In the genomic region with DNA sequence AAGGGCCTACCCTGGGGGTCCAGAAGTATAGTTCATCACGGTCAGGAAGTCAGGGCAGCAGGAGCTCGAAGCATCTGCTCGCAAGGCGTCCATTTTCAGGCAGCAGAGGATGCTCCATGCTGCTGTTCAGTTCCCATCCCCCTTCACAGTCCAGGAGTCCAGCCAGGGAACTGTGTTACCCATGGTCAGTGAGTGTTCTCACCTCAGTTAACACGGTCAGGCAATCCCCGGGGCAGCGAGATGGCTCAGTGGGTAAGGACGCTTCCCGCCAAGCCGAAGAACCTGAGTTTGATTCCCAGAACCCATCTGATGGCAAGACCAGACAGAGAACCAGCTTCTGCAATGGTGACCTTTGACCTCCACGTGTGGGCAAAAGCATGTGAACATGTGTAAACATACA, we compare ENCODE assay signal across 40 mouse cellular contexts. TPM values are rescaled to one million over a fixed set of nuclear protein-coding genes. Genes with fewer than 3 reads are reported as not detected.
"Had no signal": no experiment of that assay in that cellular context is flagged by ENCODE, and none has a peak within 500 bp of the region (broad histone marks: within the 10 kb centered on the region; RNA-seq: fewer than 3 reads in every experiment).

No protein-coding gene starts in this region.

- H3K9ac ChIP-seq: forebrain, embryonic 15.5 days; forebrain, postnatal 0 days; heart, embryonic 13.5 days; heart, embryonic 15.5 days; hindbrain, embryonic 13.5 days; hindbrain, embryonic 15.5 days; limb, embryonic 13.5 days; limb, embryonic 15.5 days; liver, embryonic 13.5 days; liver, embryonic 15.5 days had no signal

- H3K4me2 ChIP-seq: forebrain, embryonic 15.5 days; heart, embryonic 11.5 days; heart, embryonic 13.5 days; heart, embryonic 15.5 days; hindbrain, embryonic 13.5 days; hindbrain, embryonic 15.5 days; limb, embryonic 13.5 days; limb, embryonic 15.5 days; liver, embryonic 11.5 days; liver, embryonic 13.5 days; liver, embryonic 15.5 days had no signal

- H3K27ac ChIP-seq: forebrain, embryonic 15.5 days; heart, adult 2 months; heart, embryonic 13.5 days; heart, embryonic 15.5 days; hindbrain, embryonic 13.5 days; hindbrain, embryonic 15.5 days; hindbrain, postnatal 0 days; kidney, postnatal 0 days; limb, embryonic 13.5 days; limb, embryonic 15.5 days; liver, embryonic 13.5 days; liver, embryonic 15.5 days had no signal

- H3K27me3 ChIP-seq: forebrain, embryonic 15.5 days; heart, embryonic 13.5 days; heart, embryonic 15.5 days; hindbrain, embryonic 13.5 days; hindbrain, embryonic 15.5 days; limb, embryonic 13.5 days; limb, embryonic 15.5 days; liver, embryonic 13.5 days; liver, embryonic 15.5 days had no signal

- DNase-seq: forebrain, postnatal 0 days; gastrocnemius, postnatal 14 days; gastrocnemius, postnatal 36 days; heart, adult 2 months; heart, postnatal 14 days; heart, postnatal 36 days; kidney, adult 11 months; layer of hippocampus, adult 9-11 months; layer of hippocampus, postnatal 36 days; left cerebral cortex, postnatal 4 days; liver, embryonic 13.5 days had no signal

- H3K9me3 ChIP-seq: forebrain, embryonic 15.5 days; heart, embryonic 13.5 days; heart, embryonic 15.5 days; hindbrain, embryonic 15.5 days; limb, embryonic 13.5 days; limb, embryonic 15.5 days; liver, embryonic 13.5 days; liver, embryonic 15.5 days had no signal

- H3K4me3 ChIP-seq: forebrain, embryonic 15.5 days; heart, adult 2 months; heart, embryonic 13.5 days; heart, embryonic 15.5 days; hindbrain, embryonic 13.5 days; hindbrain, embryonic 15.5 days; limb, embryonic 13.5 days; limb, embryonic 15.5 days; liver, embryonic 13.5 days; liver, embryonic 15.5 days had no signal

- H3K36me3 ChIP-seq: forebrain, embryonic 15.5 days; heart, embryonic 13.5 days; heart, embryonic 15.5 days; hindbrain, embryonic 13.5 days; hindbrain, embryonic 15.5 days; limb, embryonic 13.5 days; limb, embryonic 15.5 days; liver, embryonic 13.5 days; liver, embryonic 15.5 days had no signal

- ATAC-seq: forebrain, embryonic 15.5 days; forebrain, postnatal 0 days; hindbrain, postnatal 0 days; intestine, embryonic 16.5 days had no signal

- H3K4me1 ChIP-seq: forebrain, embryonic 15.5 days; heart, embryonic 15.5 days; hindbrain, embryonic 13.5 days; hindbrain, embryonic 15.5 days; limb, embryonic 13.5 days; limb, embryonic 15.5 days; liver, embryonic 13.5 days; liver, embryonic 15.5 days had no signal

RNA-seq across cellular contexts. Expression of a gene that starts 20.0 kb away (rescaled TPM):
- total RNA-seq: forebrain, postnatal 0 days; gastrocnemius, adult 18-20 months; gastrocnemius, adult 8-10 months; gastrocnemius, postnatal 14 days; gastrocnemius, postnatal 36 days; heart, adult 2 months; heart, postnatal 14 days; heart, postnatal 36 days; hematopoietic stem cell, adult 5-6 weeks; hindbrain, postnatal 0 days; layer of hippocampus, adult 18-20 months; layer of hippocampus, adult 8-10 months; layer of hippocampus, postnatal 14 days; layer of hippocampus, postnatal 36 days; left cerebral cortex, adult 18-20 months; left cerebral cortex, adult 8-10 months; left cerebral cortex, postnatal 10 days; left cerebral cortex, postnatal 25 days; left cerebral cortex, postnatal 4 days had no signal
- polyA plus RNA-seq: forebrain, embryonic 15.5 days; forebrain, postnatal 0 days; gonadal fat pad, adult 2 months; heart, adult 2 months; heart, embryonic 15.5 days; heart, postnatal 0 days; hindbrain, embryonic 11.5 days; hindbrain, embryonic 13.5 days; hindbrain, postnatal 0 days; limb, embryonic 11.5 days; limb, embryonic 13.5 days; limb, embryonic 15.5 days had no signal

RNA-seq across cellular contexts. Expression of a gene that starts 46.2 kb away (rescaled TPM):
- total RNA-seq: forebrain, postnatal 0 days; gastrocnemius, adult 18-20 months; gastrocnemius, adult 8-10 months; gastrocnemius, postnatal 14 days; gastrocnemius, postnatal 36 days; heart, adult 2 months; heart, postnatal 14 days; heart, postnatal 36 days; hematopoietic stem cell, adult 5-6 weeks; hindbrain, postnatal 0 days; layer of hippocampus, adult 18-20 months; layer of hippocampus, adult 8-10 months; layer of hippocampus, postnatal 14 days; layer of hippocampus, postnatal 36 days; left cerebral cortex, adult 18-20 months; left cerebral cortex, adult 8-10 months; left cerebral cortex, postnatal 10 days; left cerebral cortex, postnatal 25 days; left cerebral cortex, postnatal 4 days had no signal
- polyA plus RNA-seq: forebrain, embryonic 15.5 days; forebrain, postnatal 0 days; gonadal fat pad, adult 2 months; heart, adult 2 months; heart, embryonic 11.5 days; heart, embryonic 13.5 days; heart, embryonic 15.5 days; heart, postnatal 0 days; hindbrain, embryonic 11.5 days; hindbrain, embryonic 13.5 days; hindbrain, embryonic 15.5 days; hindbrain, postnatal 0 days; intestine, embryonic 14.5 days; intestine, embryonic 16.5 days; kidney, postnatal 0 days; large intestine, adult 2 months; limb, embryonic 11.5 days; limb, embryonic 13.5 days; limb, embryonic 15.5 days; liver, embryonic 11.5 days; liver, embryonic 13.5 days; liver, embryonic 15.5 days had no signal
